Mouse (Mus musculus) midbrain, embryonic 16.5 days (tissue): ENCODE data around the gene Arhgef10l. TPM values are rescaled to one million over a fixed set of nuclear protein-coding genes. Genes with fewer than 3 reads are reported as not detected.
"Not testable (repeated sequence)": the region's sequence is repeated elsewhere in the genome, so short reads cannot be mapped to it uniquely, and the experiment has no call there.

Experiments used
- ATAC-seq: fragments of 200-750 bp; cut with Nextera tagmentation; 2 replicates; pipeline ENCODE4 v1.8.0; 2017; ENCODE audit warnings: moderate TSS enrichment
- H3K27ac ChIP-seq: fragments of 300-500 bp; sonication (generic); 2 replicates; pipeline ENCODE4 v1.5.1; 2014; ENCODE audit warnings: mild to moderate bottlenecking, low read length, mixed read lengths
- H3K27me3 ChIP-seq: fragments of 300-500 bp; sonication (generic); 2 replicates; pipeline ENCODE4 v1.6.1; 2014; ENCODE audit warnings: low read depth, low read length, mixed read lengths; ENCODE audit not compliant: control insufficient read depth, insufficient read depth
- H3K36me3 ChIP-seq: fragments of 300-500 bp; sonication (generic); 2 replicates; pipeline ENCODE4 v1.6.1; 2014; ENCODE audit warnings: mild to moderate bottlenecking, low read length, moderate library complexity, mixed read lengths; ENCODE audit not compliant: control insufficient read depth, insufficient read depth
- H3K4me1 ChIP-seq: fragments of 300-500 bp; sonication (generic); 2 replicates; pipeline ENCODE4 v1.6.1; 2014; ENCODE audit warnings: mild to moderate bottlenecking, low read length, mixed read lengths; ENCODE audit not compliant: control insufficient read depth, insufficient read depth
- H3K4me2 ChIP-seq: fragments of 300-500 bp; sonication (generic); 2 replicates; pipeline ENCODE4 v1.6.1; 2014; ENCODE audit warnings: mild to moderate bottlenecking, low read length, mixed read lengths
- H3K4me3 ChIP-seq: fragments of 300-500 bp; sonication (generic); 2 replicates; pipeline ENCODE4 v1.5.1; 2014; ENCODE audit warnings: low read depth, mild to moderate bottlenecking, low read length, moderate library complexity, mixed read lengths
- H3K9ac ChIP-seq: fragments of 300-500 bp; sonication (generic); 2 replicates; pipeline ENCODE4 v1.6.1; 2014; ENCODE audit warnings: low read depth, low read length, mixed read lengths
- H3K9me3 ChIP-seq: fragments of 300-500 bp; sonication (generic); replicated peaks from 2 replicates; pipeline ENCODE4 v1.6.1; 2014; ENCODE audit warnings: mild to moderate bottlenecking, low read length, mixed read lengths; ENCODE audit not compliant: control insufficient read depth, poor library complexity, severe bottlenecking
- WGBS: fragments of 180-500 bp; shearing (Covaris S2); extraction: QIAGEN DNeasy Blood & Tissue Kit; methylation state at CpG from one replicate; pipeline ENCODE4 v1.1.7; 2014; 5-methylcytosine and 5-hydroxymethylcytosine counted together
- polyA plus RNA-seq: library from polyadenylated mRNA; unstranded; fragments of >200 nt; fragmentation: Nextera tagmentation; extraction: Ambion mirVana; gene quantifications from 2 replicates; pipeline ENCODE4 v1.2.1, GENCODE M21; 2015

Gene Arhgef10l
- polyA plus RNA-seq, 1 experiment from 2014 or later, result 24.5 TPM

- ATAC-seq, result no peak
- Histone ChIP-seq H3K36me3 (peaks cover 26% of the 10 kb centered on the region), H3K9ac (no peak overlapping the region), H3K4me2 (no peak overlapping the region), H3K9me3 (no peaks in the 10 kb centered on the region), H3K4me3 (no peak overlapping the region), H3K27ac (no peak overlapping the region), H3K27me3 (no peaks in the 10 kb centered on the region), H3K4me1 (no peaks in the 10 kb centered on the region)
- 86% methylated on average over 15 of the region's 15 CpGs for WGBS
Observed at GRCm38 (mm10) chr4:140582390-140583088, 83.3 kb downstream of the Arhgef10l start.

GRCm38 (mm10) chr4:140581730-140582389, 84.0 kb downstream of the Arhgef10l start:
- Histone ChIP-seq H3K36me3 (peaks cover 27% of the 10 kb centered on the region), H3K9ac (no peak overlapping the region), H3K4me1 (no peaks in the 10 kb centered on the region), H3K4me2 (no peak overlapping the region), H3K27ac (no peak overlapping the region), H3K9me3 (no peaks in the 10 kb centered on the region), H3K4me3 (no peak overlapping the region), H3K27me3 (no peaks in the 10 kb centered on the region)
- WGBS, result 77% methylated on average over 23 of the region's 23 CpGs
- ATAC-seq, result no peak

GRCm38 (mm10) chr4:140581341-140581729, 84.5 kb downstream of the Arhgef10l start:
- WGBS, result 69% methylated on average over 16 of the region's 16 CpGs
- no peak for ATAC-seq
- Histone ChIP-seq H3K9me3 (no peaks in the 10 kb centered on the region), H3K27me3 (no peaks in the 10 kb centered on the region), H3K4me1 (no peaks in the 10 kb centered on the region), H3K4me2 (no peak overlapping the region), H3K4me3 (no peak overlapping the region), H3K27ac (no peak overlapping the region), H3K36me3 (peaks cover 25% of the 10 kb centered on the region), H3K9ac (no peak overlapping the region; the same call in 1 of the 2 replicates)

GRCm38 (mm10) chr4:140580866-140581265, 84.9 kb downstream of the Arhgef10l start:
- Histone ChIP-seq H3K27ac (no peak overlapping the region), H3K9ac (no peak overlapping the region), H3K4me3 (no peak overlapping the region), H3K4me1 (no peaks in the 10 kb centered on the region), H3K9me3 (no peaks in the 10 kb centered on the region), H3K27me3 (no peaks in the 10 kb centered on the region), H3K4me2 (no peak overlapping the region), H3K36me3 (peaks cover 25% of the 10 kb centered on the region)
- ATAC-seq, result no peak
- WGBS, result 86% methylated on average over 4 of the region's 4 CpGs

- Histone ChIP-seq H3K4me1 (no peaks in the 10 kb centered on the region), H3K4me3 (no peak overlapping the region), H3K9me3 (no peaks in the 10 kb centered on the region), H3K27ac (no peak overlapping the region), H3K4me2 (no peak overlapping the region), H3K36me3 (peaks cover 30% of the 10 kb centered on the region), H3K9ac (no peak overlapping the region), H3K27me3 (no peaks in the 10 kb centered on the region)
- no peak for ATAC-seq
- WGBS, result 86% methylated on average over 8 of the region's 8 CpGs
Observed at GRCm38 (mm10) chr4:140579576-140579975, 86.2 kb downstream of the Arhgef10l start.

GRCm38 (mm10) chr4:140579149-140579548, 86.7 kb downstream of the Arhgef10l start:
- 93% methylated on average over 13 of the region's 13 CpGs for WGBS
- ATAC-seq, result no peak
- Histone ChIP-seq H3K36me3 (peaks cover 30% of the 10 kb centered on the region), H3K4me2 (no peak overlapping the region), H3K9ac (no peak overlapping the region), H3K27ac (no peak overlapping the region), H3K9me3 (no peaks in the 10 kb centered on the region), H3K4me1 (no peaks in the 10 kb centered on the region), H3K27me3 (no peaks in the 10 kb centered on the region), H3K4me3 (no peak overlapping the region)

GRCm38 (mm10) chr4:140576628-140577027, 89.2 kb downstream of the Arhgef10l start:
- Histone ChIP-seq H3K4me2 (no peak overlapping the region), H3K27ac (no peak overlapping the region), H3K4me3 (no peak overlapping the region), H3K27me3 (no peaks in the 10 kb centered on the region), H3K9me3 (no peaks in the 10 kb centered on the region), H3K9ac (no peak overlapping the region), H3K4me1 (no peaks in the 10 kb centered on the region), H3K36me3 (peaks cover 32% of the 10 kb centered on the region)
- no peak for ATAC-seq
- WGBS, result 96% methylated on average over 16 of the region's 16 CpGs

- H3K36me3 ChIP-seq, result peaks cover 25% of the 10 kb centered on the region
- not testable (repeated sequence) for H3K9ac ChIP-seq, H3K27ac ChIP-seq, H3K4me3 ChIP-seq, H3K4me1 ChIP-seq, ATAC-seq, H3K27me3 ChIP-seq, H3K9me3 ChIP-seq, H3K4me2 ChIP-seq
- 92% methylated on average over 7 of the region's 7 CpGs for WGBS
Observed at GRCm38 (mm10) chr4:140574863-140575262, 90.9 kb downstream of the Arhgef10l start.

GRCm38 (mm10) chr4:140572376-140572775, 93.4 kb downstream of the Arhgef10l start:
- Histone ChIP-seq H3K4me2 (no peak overlapping the region), H3K27ac (no peak overlapping the region), H3K4me3 (no peak overlapping the region), H3K36me3 (peaks cover 28% of the 10 kb centered on the region), H3K9ac (no peak overlapping the region), H3K9me3 (no peaks in the 10 kb centered on the region), H3K4me1 (no peaks in the 10 kb centered on the region), H3K27me3 (no peaks in the 10 kb centered on the region)
- WGBS, result 86% methylated on average over 17 of the region's 17 CpGs
- no peak for ATAC-seq
